Mouse (Mus musculus) kidney, postnatal 25 days (tissue): ENCODE measurements around the gene Bcl2l11.
A peak's percentile ranks its signal among the peaks of the same experiment; 100 is the strongest.
"Not testable (repeated sequence)": the region's sequence is repeated elsewhere in the genome, so short reads cannot be mapped to it uniquely, and the experiment has no call there.

Source experiments
- DNase-seq, 2 experiments: peaks; one replicate each; pipeline ENCODE4 v3.0.0; 2021; ENCODE audit warnings: mixed read lengths in 2 of 2

The Bcl2l11 gene

DNA sequence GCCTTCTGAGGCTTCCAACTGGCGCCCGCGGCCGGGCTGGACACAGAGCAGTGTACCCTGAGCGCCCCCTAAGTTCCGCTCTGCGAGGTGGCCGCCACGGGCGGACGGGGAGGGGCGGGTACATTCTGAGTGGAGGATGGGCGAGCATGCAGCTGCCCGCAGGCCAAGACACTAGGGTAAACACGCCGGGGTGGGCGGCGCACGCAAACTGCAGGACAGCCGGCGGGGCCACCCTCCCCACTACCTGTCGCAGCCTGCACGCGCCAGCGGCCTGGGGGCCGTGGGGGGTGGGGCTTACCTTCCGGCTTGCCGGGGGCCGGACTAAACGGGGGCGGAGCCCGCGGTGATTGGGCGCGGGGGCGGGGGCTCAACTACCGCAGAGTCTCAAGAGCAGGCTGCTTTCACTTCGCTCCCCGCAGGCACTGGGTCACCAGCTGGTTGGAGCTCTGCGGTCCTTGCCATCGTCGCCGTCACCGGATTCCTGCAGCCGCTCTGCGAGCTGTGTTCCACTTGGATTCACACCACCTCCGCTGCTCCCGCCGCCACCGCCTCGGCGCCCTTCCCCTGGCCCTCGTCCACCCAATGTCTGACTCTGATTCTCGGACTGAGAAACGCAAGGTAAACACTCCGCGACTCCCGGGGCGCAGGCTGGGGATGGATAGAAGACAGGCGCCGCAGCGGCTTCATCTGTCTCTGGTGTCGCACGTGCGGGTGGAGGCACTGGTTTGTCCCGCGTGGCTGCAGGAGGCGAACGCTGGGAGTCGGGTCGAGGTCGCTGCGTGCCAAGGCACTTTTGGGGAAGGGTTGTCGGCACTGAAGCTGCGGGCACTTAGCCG is at the start of gene Bcl2l11:
Bcl2l11 (plus strand) TSS at position 404 of the 836 bp plus-strand sequence.
- peak; percentile 98 to 99 for DNase-seq

DNA sequence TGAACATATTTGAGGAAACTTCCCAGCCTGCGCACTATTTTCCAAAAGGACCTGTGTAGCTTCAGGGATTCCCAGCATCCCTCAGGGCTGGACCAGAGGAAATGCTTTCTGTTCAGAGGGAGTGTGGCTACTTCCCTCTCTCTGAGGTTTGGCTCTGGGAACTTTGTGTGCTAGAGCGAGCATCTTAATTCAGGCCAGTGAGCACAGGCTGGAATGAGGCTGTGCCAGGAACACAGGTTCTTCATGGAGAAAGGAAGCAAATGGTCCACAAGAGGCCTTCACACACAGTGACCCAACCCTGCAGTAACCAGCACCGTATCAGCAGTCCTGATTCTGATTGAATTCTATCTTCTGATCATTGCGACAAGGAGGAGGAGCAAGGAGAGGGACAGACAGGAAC is 48.9 kb upstream of the Bcl2l11 start:
- no peak for DNase-seq

GRCm38 (mm10) chr2:128078859-128079258 is 47.0 kb upstream of the Bcl2l11 start:
- peak; percentile 60 to 70 for DNase-seq

DNA sequence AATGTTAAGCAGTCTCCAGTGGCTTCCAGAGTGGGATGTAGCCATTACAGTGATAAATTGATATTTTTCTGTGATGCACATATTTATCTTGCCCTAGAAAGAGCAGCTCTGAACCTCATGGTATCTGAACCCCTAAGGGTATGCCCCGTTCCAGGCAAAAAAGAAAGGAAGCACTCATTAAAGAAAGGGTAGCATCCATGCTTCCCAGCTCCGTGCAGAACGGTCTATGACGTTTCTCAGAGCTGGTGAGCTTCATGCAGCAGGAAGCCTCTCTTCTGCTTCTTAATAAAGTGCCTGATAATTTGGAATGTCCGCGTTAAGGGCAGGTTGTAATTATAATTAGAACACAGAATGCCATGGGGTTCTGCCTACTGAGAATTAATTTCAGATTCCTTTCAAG is 46.5 kb upstream of the Bcl2l11 start:
- DNase-seq = no peak

- DNase-seq = no peak
Measured at GRCm38 (mm10) chr2:128083844-128084243, 42.0 kb upstream of the Bcl2l11 start.

- DNase-seq = no peak
Measured at GRCm38 (mm10) chr2:128084607-128085006, 41.2 kb upstream of the Bcl2l11 start.

- DNase-seq = no peak
Measured at GRCm38 (mm10) chr2:128085481-128085880, 40.4 kb upstream of the Bcl2l11 start.

DNA sequence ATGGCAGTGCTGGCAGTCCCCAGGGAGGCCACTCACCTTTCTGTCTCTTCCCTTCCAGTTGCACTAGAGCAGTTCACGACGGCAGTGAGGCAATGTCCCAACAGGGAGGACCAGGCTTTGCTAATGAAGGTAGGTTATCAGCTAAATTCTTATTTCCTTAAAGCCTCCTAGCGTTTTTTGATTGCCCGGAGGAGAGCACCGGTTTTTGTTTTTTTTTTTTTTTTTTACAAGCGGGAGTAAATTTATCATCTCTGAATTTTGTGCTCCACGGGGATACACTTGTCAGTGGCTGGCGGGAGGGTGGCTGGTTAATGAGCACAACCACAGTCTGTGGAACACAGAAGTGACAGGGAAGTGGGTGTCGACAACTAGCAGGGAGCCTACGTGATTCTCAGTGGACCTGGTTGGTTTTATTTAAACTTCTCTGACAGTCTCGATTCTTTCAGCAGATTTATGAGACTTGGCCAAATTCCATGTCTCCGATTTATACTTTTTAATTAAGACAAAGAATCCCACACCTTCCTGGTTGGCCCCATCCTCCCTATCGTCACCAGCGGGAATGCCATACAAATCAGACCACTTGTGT is 39.4 kb upstream of the Bcl2l11 start:
- DNase-seq = no peak

GRCm38 (mm10) chr2:128086996-128087526 is 38.8 kb upstream of the Bcl2l11 start:
- no peak for DNase-seq

- DNase-seq = no peak
Measured at GRCm38 (mm10) chr2:128087798-128088545, 37.9 kb upstream of the Bcl2l11 start.

GRCm38 (mm10) chr2:128090283-128090885 is 35.5 kb upstream of the Bcl2l11 start:
- no peak for DNase-seq

DNA sequence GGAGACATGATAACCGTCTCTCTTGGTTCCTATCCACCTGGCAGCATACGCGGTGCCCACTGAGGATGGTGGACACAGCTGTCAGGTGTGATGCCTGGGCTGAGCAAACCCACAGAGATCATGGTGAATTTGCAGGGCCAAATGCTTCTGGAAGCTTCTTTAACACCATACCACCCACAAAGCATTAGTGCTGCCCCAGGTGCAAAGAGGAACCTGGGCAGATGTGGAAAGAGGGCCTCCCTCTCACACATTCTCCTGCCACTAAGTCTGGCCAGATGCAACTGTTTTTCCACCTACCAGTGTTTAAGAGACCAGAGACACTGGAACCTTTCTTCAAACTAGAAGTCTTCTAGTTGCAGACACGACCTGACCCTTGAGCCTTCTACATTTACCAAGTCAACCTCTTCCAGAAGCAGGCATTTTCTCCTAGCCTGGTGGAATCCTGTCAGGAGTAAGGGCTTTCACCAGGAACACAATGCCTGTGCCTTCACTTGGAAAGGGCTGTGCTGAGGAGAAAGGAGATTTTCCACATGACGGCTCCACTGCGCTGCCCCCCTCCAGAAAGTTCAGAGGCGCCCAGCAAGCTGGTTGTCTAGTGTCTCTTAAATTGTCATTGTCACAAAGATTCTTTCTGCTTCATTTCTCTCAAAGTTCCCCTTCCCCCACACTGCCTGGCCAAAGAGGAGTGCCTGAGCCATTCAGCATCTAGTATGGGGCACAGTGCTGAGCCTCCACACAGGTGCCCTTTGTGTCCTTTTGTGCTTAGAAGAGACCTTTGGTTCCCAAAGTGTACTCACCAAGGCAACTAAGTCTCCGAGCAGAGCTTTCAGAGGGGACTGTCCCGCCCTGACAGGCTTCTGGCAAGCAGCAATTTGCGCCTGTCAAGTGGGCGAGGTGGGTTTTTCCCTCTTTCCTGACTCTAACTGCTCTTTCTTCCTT is 34.1 kb upstream of the Bcl2l11 start:
- peak; percentile 43 to 76 for DNase-seq

DNA sequence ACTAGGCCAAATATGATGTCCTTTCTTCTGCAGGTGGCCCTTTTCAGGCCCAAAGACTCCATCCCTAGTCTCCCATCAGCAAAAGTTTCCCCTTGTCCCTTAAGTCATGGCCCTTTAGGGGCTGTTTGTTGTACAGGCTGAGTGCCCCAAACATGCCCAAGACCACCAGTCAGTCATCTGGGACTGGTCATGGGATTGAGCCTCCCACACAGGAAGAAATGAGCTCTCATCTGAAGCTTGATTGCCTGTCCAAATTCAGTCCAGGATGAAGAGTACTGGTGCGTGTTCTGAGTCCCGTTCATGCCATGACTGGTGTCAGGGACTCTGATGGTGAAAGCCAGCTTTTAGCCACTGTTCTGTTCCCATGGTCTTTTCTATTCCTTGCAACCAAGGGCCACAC is 33.4 kb upstream of the Bcl2l11 start:
- DNase-seq = no peak

GRCm38 (mm10) chr2:128094196-128094595 is 31.6 kb upstream of the Bcl2l11 start:
- peak in 1 of 2 experiments; percentile 62 for DNase-seq

DNA sequence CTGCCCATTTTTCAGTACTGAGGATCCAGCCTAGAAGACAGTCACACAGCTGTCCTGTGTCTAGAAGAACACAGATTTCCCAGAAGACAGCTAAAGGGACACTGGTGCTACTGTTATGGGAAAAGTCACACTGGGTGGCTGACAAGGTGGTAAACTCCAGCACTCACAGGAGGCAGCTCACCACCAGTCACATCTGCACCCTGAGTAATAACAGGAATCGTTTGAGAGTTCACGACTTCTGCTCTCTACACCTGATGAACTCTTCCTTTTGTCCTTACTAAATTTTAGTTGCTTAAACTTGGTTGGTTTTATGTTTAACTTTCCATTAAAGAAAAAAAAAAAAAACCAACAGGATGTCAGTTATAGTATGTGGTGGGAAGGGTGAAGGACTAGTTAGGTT is 31.2 kb upstream of the Bcl2l11 start:
- DNase-seq = no peak

DNA sequence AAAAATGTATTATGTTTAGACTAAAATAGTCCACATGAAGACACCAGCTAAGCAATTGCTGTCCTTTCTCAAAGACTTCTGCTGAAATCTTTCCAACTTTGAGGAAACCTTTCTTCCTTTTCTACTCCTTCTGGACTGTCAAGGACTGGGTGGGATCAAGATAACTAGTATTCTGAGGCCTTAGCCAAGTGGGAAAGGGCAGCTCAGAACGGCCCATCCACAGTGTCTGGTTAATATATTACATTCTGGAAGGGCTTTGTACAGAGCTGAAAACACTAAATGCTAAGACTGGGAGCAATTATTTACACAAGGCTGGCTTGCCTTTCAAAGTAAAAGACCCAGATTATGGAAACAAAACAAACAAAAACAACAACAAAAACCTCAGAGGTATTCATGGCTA is 30.6 kb upstream of the Bcl2l11 start:
- DNase-seq = peak; percentile 36 to 70

- no peak for DNase-seq
Measured at GRCm38 (mm10) chr2:128096070-128096469, 29.8 kb upstream of the Bcl2l11 start.

DNA sequence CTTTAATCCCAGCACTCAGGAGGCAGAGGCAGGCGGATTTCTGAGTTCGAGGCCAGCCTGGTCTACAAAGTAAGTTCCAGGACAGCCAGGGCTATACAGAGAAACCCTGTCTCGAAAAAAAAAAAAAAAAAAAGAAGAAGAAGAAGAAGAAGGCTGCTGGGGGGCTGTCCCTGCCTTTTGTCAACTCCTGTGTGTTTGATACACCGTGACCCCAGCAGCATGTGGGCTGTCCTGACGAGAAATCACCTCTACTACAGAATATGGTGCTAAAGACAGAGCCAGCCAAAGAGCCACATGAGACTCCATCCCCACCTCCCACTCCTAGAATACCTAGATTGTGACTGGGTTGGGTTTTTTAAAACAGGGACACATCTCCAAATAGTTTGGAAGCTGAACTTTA is 27.7 kb upstream of the Bcl2l11 start:
- DNase-seq = not testable (repeated sequence)

GRCm38 (mm10) chr2:128102086-128102485 is 23.8 kb upstream of the Bcl2l11 start:
- DNase-seq = no peak

DNA sequence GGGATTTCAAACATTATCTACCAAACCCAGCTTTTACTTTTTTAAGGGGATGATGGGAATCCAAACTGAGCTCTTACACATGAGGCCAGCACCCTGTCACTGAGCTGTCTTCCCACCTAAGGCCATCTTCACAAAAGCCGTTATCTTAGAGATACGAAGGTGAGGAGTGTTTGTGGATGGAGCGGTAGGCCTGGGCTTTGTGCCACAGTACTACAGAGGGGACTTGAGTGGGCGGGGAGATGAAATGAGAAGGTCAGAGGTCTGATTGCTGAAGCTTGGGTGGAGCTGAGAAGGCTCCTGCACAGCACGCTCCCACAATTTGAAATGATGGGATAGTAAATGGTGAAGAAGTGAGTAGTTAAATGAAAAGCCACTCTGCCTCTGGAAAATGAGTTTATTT is 21.0 kb upstream of the Bcl2l11 start:
- no peak for DNase-seq

GRCm38 (mm10) chr2:128105651-128106050 is 20.2 kb upstream of the Bcl2l11 start:
- no peak for DNase-seq

- DNase-seq = no peak
Measured at GRCm38 (mm10) chr2:128111537-128111936, 14.3 kb upstream of the Bcl2l11 start.
